Mouse (Mus musculus): ENCODE data around the gene Hspa8.

DNA sequence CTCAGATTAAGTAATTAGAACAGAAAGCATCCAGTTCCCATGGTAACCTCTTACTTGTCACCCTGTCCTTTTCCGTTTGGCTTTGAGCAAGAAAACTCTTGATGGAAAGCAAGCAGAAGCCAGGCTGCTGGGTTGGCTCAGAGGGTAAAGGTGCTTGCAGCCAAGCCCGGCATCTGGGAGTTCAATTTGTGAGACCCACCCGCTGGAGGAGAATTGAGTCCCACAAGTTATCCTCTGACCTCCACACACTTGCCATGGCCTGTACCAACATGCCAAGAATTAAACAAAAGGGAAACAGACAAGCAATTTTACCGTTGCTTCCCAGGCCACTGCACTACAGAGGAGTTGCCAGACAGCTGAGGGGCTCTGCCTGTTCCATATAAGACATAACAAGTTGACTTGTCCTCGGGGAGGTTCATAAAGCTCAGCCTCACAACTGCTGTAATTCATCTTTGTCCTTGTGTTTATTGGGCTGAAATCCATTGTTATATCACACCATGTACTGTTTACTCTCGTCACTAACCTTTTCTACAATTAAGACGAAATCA is 34.7 kb upstream of the Hspa8 start:
- TF ChIP-seq CTCF (IDR thresholded peaks at IDR 0.05; ENCODE audit: low read depth) (no peak), EP300 (IDR thresholded peaks at IDR 0.05; ENCODE audit: low read depth) (no peak)
